Mouse (Mus musculus): ENCODE results near the gene D430042O09Rik.

The D430042O09Rik gene

GRCm38 (mm10) chr7:125808210-125808609, 100.5 kb downstream of the D430042O09Rik start:
- DNase-seq (ENCODE audit: low spot score in 2 of 2): no peak

DNA sequence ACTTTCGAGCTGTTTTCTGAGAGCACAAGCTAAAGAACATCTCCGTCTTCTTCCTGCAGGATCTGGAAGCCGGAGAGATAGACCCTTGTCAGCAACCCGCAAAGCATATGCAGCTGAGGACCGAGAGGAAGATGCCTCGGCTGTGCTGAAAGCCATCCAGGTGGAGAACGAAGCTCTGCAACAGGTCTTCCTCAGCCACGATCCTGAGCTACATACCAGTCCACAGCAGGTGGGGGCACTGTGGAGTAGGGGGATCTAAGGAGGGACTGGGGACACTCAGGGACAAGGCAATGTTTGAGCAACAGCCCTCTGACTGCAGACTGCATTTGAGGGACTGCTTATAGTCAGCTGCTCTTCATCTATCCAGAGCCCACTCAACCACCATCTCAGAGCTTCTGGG, 105.0 kb downstream of the D430042O09Rik start:
- DNase-seq (ENCODE audit: low spot score in 2 of 2): no peak

GRCm38 (mm10) chr7:125815733-125816132, 108.0 kb downstream of the D430042O09Rik start:
- no peak for DNase-seq (ENCODE audit: low spot score in 2 of 2)

- DNase-seq (ENCODE audit: low spot score in 2 of 2): no peak
These were observed 110.6 kb downstream of the D430042O09Rik start for GRCm38 (mm10) chr7:125818301-125818712.

- no peak for DNase-seq (ENCODE audit: low spot score in 2 of 2)
These were observed 112.5 kb downstream of the D430042O09Rik start for GRCm38 (mm10) chr7:125820233-125820632.

DNA sequence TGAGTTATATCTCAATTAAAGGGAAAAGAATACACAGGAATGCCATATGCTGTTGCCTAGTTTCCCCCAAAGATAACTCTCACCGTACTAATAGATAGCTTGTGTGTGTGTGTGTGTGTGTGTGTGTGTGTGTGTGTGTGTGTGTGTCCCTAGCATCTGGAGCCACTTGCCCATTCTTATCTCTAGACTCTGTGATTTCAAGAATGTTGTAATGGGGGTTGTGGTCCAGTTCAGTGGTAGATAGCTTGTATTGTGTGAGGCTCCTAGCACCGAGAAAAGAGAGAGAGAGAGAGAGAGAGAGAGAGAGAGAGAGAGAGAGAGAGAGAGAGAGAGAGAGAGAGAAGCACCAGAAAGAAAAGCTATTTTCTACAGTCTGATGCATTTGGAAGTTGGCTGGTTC, 118.7 kb downstream of the D430042O09Rik start:
- DNase-seq (ENCODE audit: low spot score in 2 of 2): no peak

GRCm38 (mm10) chr7:125826887-125827286, 119.2 kb downstream of the D430042O09Rik start:
- DNase-seq (ENCODE audit: low spot score in 2 of 2): no peak

GRCm38 (mm10) chr7:125827420-125827819, 119.7 kb downstream of the D430042O09Rik start:
- DNase-seq (ENCODE audit: low spot score in 2 of 2): no peak

DNA sequence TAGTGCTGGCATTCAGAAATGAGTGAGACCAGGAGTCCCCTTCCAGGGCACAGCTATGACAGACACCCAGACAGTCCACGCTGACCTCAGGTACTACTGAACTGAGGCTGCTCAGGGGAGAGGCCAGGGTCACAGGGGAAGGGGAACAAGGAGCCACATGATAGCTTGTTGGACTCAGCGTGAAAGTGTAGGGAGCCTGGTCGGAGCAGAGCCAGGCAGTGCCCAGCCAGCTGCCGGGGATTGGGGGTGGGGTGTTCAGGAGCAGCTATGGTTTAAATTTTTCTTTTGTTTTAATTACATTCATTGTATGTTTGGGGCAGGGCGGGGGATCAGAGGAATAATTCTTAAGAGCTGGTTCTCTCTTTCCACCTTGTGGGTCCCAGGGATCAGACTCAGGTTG, 120.9 kb downstream of the D430042O09Rik start:
- no peak for DNase-seq (ENCODE audit: low spot score in 2 of 2)

- DNase-seq (ENCODE audit: low spot score in 2 of 2): no peak
These were observed 121.5 kb downstream of the D430042O09Rik start for GRCm38 (mm10) chr7:125829121-125829666.

- DNase-seq (ENCODE audit: low spot score in 2 of 2): no peak
These were observed 125.1 kb downstream of the D430042O09Rik start for GRCm38 (mm10) chr7:125832767-125833166.

- DNase-seq (ENCODE audit: low spot score in 2 of 2): no peak
These were observed 125.8 kb downstream of the D430042O09Rik start for GRCm38 (mm10) chr7:125833471-125833870.

DNA sequence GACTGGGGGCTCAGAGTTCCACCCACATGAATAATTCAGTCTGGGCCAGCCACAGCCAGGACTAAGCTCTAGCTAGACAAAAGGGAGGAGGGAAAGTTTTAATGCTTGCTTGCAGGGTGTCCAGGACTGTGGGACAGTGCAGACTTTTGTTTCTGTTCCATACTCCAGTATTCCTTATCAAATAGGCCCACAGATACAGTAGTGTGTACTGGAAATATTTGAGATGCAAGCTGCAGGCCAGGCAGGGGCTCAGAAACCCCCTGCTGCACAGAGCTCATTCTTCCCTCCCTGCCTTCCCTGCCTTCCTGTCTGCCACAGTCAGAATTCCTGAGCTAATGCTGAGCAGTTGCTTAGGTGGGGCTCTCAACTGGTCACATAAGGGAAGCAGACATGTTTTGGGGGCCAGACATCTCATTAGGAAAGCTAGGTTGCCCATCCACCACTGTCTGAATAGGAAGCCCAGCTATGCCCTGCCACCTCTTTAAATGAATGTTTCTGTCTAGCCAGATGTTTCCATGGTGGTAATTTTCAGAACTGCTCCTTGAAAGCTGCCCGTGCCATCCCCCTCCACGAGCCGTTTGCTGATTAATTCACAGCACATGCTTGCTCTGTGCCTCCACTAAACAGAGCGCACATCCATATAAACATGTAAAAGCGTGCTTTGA, 130.5 kb downstream of the D430042O09Rik start:
- no peak for DNase-seq (ENCODE audit: low spot score in 2 of 2)

GRCm38 (mm10) chr7:125845611-125846010, 137.9 kb downstream of the D430042O09Rik start:
- no peak for DNase-seq (ENCODE audit: low spot score in 2 of 2)

- DNase-seq (ENCODE audit: low spot score in 2 of 2): no peak
These were observed 139.3 kb downstream of the D430042O09Rik start for GRCm38 (mm10) chr7:125846866-125847527.

- no peak for DNase-seq (ENCODE audit: low spot score in 2 of 2)
These were observed 139.8 kb downstream of the D430042O09Rik start for GRCm38 (mm10) chr7:125847528-125847866.

DNA sequence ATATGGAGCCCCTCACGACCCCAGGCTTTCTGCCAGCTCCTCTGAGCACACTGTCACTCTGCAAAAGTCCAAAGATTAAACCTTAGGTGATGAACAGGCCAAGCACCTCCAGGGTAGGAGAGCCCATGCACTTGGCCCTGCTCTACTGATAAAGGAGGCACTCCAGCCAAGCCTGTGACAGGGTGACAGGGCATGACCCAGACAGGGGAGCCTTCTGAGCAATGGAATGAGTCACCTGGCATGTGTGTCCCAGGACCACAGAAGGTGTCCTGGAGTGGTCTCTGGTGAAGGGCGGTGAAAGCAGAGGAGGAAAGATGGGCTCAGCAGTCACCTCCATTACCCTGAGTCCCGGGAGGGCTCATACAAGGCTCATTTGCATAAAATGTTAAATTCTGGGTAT, 151.9 kb downstream of the D430042O09Rik start:
- no peak for DNase-seq (ENCODE audit: low spot score in 2 of 2)

- no peak for DNase-seq (ENCODE audit: low spot score in 2 of 2)
These were observed 152.7 kb downstream of the D430042O09Rik start for GRCm38 (mm10) chr7:125860421-125860820.

GRCm38 (mm10) chr7:125864026-125864425, 156.3 kb downstream of the D430042O09Rik start:
- DNase-seq (ENCODE audit: low spot score in 2 of 2): no peak

DNA sequence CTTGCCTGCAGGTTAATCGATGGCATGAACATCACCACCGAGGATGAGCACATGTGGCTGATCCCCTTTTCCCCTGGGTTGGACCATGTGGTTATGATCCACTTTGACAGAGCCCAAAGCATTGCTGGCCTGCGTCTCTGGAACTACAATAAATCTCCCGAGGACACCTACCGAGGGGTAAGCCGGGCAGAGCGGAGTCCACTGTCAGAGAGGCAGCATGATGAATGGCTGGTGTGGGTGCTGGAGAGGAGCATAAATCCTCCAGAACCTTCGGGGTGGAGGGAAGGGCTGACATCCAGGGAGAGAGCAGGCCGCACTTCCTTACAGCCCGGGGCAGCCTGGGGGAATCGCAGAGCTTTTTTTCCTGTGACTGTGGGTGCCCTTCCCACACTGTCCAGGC, 157.5 kb downstream of the D430042O09Rik start:
- no peak for DNase-seq (ENCODE audit: low spot score in 2 of 2)

DNA sequence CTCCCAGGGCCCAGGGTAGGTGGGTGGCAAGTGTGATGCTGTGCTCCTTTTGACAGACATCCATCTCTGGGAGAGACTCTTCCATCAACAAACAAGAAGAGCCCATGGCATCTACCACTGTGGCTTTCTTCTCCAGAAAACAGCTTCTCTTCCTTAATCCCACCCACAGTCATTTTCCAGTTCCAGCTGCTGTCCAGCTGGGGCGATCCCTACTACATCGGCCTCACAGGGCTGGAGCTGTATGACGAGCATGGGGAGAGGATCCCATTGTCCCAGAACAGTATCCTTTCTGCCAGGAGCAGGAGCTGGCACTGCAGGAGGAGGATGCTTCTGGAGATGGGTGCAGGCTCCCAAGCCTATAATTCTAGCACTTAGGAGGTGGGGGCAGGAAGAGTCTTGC, 160.9 kb downstream of the D430042O09Rik start:
- no peak for DNase-seq (ENCODE audit: low spot score in 2 of 2)

DNA sequence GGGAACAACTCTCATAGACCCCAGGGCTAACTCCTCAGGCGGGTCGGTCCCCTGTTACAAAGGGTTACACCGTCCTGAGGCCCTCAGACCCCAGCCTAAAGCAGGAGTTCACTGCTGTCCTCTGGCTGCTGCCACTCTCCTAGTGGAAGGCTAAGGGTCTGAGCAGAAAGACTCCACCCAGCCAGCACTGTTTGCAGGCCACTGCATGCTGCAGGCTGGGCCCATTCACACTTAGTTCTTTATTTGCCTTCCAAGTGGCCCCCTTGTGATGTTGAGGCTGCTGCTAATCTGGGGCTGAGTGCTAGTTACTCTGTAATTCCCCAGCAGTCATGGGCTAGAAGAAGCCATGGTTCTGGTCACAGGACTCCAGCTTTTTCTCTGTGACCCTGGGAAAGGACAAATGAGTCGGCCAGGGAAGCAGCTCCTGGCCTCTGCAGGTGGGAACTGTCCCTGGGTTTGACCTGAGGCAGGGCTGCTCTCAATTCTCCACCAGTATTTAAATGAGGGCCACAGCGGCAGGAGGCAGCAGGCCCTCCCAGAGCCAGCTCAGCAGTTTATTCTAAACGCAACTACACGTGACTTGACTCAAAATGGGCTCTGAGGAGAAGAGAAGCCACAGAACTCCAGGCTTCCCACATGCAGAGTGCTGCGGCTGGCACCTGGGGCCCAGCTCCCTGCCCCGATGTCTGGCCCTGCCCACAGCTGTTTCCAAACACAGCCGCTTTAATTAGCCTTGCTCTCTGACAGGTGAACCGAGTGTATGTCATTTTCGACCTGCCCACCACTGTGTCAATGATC, 163.9 kb downstream of the D430042O09Rik start:
- peak; percentile 21 to 27 for DNase-seq (ENCODE audit: low spot score in 2 of 2)

Measured in frontal cortex, postnatal 14 days (tissue).